Mouse (Mus musculus) CH12.LX (cell line): ENCODE data around the gene Dscaml1.

Source experiments
- CHD2 ChIP-seq: IDR thresholded peaks from 2 replicates; pipeline ENCODE4 v1.6.1; 2011; ENCODE audit warnings: low read length, improper control_type of control experiment
- CTCF ChIP-seq, 2 experiments: IDR thresholded peaks in 1 of 2; conservative IDR thresholded peaks in 1 of 2; 2 replicates each; pipeline ENCODE4 v1.5.1; 2011 to 2012; ENCODE audit warnings: low read depth in 2 of 2, low read length in 2 of 2, improper control_type of control experiment in 1 of 2, inconsistent platforms in 1 of 2, mild to moderate bottlenecking in 1 of 2, moderate library complexity in 1 of 2
- E2F4 ChIP-seq: IDR thresholded peaks from 2 replicates; pipeline ENCODE4 v1.6.1; 2011; ENCODE audit warnings: low read depth, low read length, improper control_type of control experiment; ENCODE audit not compliant: insufficient replicate concordance
- EP300 ChIP-seq: IDR thresholded peaks from 2 replicates; pipeline ENCODE4 v1.6.1; 2011; ENCODE audit warnings: low read length, improper control_type of control experiment
- HCFC1 ChIP-seq: IDR thresholded peaks from 2 replicates; pipeline ENCODE4 v1.6.1; 2012; ENCODE audit warnings: low read depth, mild to moderate bottlenecking, inconsistent platforms, low read length, improper control_type of control experiment
- KAT2A ChIP-seq: IDR thresholded peaks from 2 replicates; pipeline ENCODE4 v1.6.1; 2012; ENCODE audit warnings: low read length, improper control_type of control experiment, inconsistent platforms; ENCODE audit not compliant: insufficient replicate concordance
- MEF2A ChIP-seq: IDR thresholded peaks from 2 replicates; pipeline ENCODE4 v1.6.1; 2014; ENCODE audit warnings: low read depth, mild to moderate bottlenecking, inconsistent platforms, low read length, improper control_type of control experiment, borderline replicate concordance
- NELFE ChIP-seq: IDR thresholded peaks from 2 replicates; pipeline ENCODE4 v1.6.1; 2011; ENCODE audit warnings: low read depth, low read length, improper control_type of control experiment
- POLR2A ChIP-seq: IDR thresholded peaks from 2 replicates; pipeline ENCODE4 v1.6.1; 2011; ENCODE audit warnings: low read depth, mild to moderate bottlenecking, improper control_type of control experiment, low read length
- POLR2AphosphoS2 ChIP-seq: IDR thresholded peaks from 2 replicates; pipeline ENCODE4 v1.6.1; 2011; ENCODE audit warnings: low read depth, low read length, improper control_type of control experiment
- SMC3 ChIP-seq: IDR thresholded peaks from 2 replicates; pipeline ENCODE4 v1.6.1; 2011; ENCODE audit warnings: low read depth, low read length, improper control_type of control experiment
- UBTF ChIP-seq: IDR thresholded peaks from 2 replicates; pipeline ENCODE4 v1.6.1; 2012; ENCODE audit warnings: low read depth, mild to moderate bottlenecking, inconsistent platforms, low read length, improper control_type of control experiment, moderate library complexity
- USF1 ChIP-seq: IDR thresholded peaks from 2 replicates; pipeline ENCODE4 v1.6.1; 2014; ENCODE audit warnings: low read depth, mild to moderate bottlenecking, inconsistent platforms, low read length, improper control_type of control experiment
- USF2 ChIP-seq: conservative IDR thresholded peaks from 2 replicates; pipeline ENCODE4 v1.6.1; 2011; ENCODE audit warnings: low read depth, low read length, improper control_type of control experiment

DNA sequence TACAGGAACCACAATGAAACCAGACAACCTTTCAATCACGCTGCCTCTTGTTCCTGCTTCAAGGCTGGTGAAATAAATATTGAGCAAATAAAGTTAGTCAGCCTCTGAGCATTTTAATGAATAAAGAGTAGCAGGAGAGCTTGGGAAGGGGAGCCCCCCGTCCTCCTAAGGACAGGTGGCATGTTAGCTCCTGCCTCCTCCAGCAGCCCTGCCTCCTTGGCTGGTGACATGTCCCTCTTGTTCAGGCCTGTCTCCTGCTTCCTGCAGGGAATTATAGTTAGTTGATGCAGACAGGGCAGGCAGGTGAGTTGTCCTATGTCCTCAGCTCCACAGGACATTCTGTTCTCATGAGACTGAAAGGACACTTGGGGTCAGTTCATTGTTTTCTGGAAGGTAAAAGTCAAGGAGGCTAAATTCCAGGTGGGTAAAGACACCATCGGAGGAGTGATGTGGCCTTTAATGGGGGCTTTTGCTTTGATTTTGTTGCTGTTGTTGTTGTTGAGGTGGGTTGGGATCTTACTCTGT, 73.7 kb downstream of the Dscaml1 start:
- TF ChIP-seq CTCF (conservative IDR thresholded peaks at IDR 0.05 in 1 of 2, IDR thresholded peaks at IDR 0.05 in 1 of 2; ENCODE audit: low read depth in 2 of 2, low read length in 2 of 2) (no peak), POLR2A (no peak), KAT2A (no peak), UBTF (no peak), NELFE (no peak), USF2 (no peak), HCFC1 (no peak), USF1 (no peak), EP300 (no peak), SMC3 (no peak), E2F4 (no peak), POLR2AphosphoS2 (no peak), CHD2 (no peak), MEF2A (no peak)
